Mouse (Mus musculus): ENCODE measurements around the gene Olfr1367.
A peak's percentile ranks its signal among the peaks of the same experiment; 100 is the strongest.

Olfr1367 gene

DNA sequence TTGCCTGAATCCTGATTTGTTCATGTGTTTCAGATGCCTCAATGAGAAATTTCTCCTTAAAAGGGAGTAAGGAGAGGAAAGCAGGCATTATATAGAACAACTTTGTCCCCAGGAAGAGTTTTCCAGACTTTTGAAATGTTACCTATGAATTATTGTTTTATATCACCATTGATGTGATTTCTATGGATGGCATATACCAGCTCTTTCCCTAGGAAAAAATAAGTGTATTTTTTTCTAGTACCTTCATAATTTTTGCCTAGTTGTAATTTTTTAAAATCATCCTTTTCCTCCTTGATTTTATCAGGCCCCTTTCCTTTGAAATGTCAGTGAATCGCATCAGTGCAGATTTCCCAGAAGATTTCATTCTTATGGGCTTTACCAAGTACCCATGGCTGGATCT is at the start of gene Olfr1367:
Gene Olfr1367, plus strand, starts transcription at position 301 of the 400 bp plus-strand sequence.
- DNase-seq (ENCODE audit: low read depth, low spot score): no peak

- no peak for DNase-seq (ENCODE audit: low read depth, low spot score)
Measured at GRCm38 (mm10) chr13:21298557-21298956, 48.2 kb upstream of the Olfr1367 start.

- no peak for DNase-seq (ENCODE audit: low read depth, low spot score)
Measured at GRCm38 (mm10) chr13:21304483-21305066, 42.1 kb upstream of the Olfr1367 start.

DNA sequence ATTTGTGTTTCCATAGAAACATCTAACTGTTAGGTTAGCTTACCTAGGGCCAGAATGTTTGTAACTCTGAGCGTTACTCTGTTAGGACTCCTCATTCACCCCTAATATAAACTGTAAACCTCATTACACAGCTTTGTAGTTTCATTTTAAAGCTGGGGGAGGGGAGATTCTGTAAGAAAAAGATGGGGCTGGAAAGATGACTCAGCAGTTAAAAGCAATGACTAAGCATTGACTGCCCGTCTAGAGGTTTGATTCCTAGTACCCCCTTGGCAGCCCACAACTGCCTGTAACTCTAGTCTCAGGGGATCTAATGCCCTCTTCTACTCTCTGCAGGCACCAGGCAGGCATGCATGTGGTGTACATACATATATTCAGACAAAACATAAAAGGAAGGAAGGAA is 36.9 kb upstream of the Olfr1367 start:
- peak; percentile 55 for DNase-seq (ENCODE audit: low read depth, low spot score)

DNA sequence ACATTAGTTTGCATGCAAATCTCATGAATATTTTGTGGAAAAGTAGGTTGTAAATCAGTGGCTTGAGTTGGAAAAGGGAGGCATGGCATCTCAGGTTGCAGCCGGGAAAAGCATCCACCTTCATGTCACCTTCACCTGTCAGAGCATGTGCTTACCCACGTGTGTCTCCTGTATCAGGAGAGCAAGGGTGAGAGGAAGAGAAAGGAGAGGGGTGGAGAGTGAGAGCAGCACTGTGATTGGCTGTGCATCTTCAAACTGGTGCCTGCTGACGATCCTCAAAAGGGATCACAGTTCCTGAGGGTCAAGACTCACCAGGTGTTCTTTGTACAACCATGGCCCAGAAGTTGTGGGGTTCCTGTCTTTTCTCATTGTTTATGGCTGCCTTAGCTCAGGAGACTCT is 34.8 kb upstream of the Olfr1367 start, which contains the start of gene Gpx6:
Gene Gpx6, plus strand, starts transcription at position 200 of the 400 bp plus-strand sequence.
- DNase-seq (ENCODE audit: low read depth, low spot score): peak; percentile 18

DNA sequence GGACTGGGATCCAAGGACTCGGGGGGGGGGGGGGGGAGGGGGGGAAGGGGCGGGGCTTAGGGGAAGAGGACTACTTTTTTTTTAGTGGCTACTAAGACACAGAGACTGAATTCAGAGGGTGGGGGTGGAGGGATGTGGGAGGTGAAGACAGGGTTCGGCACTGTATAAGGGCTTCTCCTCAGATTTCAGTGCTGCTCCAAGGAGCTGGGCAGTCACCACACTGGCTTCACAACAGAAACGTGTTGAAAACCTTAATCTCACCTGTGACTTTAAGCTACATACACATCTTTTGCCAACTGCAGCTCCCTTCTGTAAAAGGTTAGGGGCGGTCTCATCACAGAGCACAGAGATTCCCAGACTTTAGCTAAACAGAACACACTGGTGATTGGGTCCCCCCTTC is 33.9 kb upstream of the Olfr1367 start:
- no peak for DNase-seq (ENCODE audit: low read depth, low spot score)

DNA sequence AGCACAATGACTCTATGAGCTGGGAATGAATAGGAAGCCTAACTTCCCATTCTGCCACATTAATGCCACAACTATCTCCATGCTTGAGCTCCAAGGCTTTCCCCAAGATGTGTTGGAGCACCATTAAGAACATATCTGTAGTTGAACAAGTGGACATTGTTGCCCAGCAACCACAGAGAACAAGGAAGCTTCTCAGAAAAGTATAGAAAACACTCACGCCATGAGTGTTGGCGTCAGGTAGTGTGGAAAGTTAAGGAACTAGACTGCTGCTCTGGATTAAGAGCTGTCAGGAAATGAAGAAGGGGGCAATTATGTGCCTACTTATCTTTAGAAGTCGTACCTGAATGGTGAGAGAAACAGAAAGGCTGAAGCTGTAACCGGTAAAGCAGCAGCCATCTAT is 32.8 kb upstream of the Olfr1367 start:
- DNase-seq (ENCODE audit: low read depth, low spot score): no peak

DNA sequence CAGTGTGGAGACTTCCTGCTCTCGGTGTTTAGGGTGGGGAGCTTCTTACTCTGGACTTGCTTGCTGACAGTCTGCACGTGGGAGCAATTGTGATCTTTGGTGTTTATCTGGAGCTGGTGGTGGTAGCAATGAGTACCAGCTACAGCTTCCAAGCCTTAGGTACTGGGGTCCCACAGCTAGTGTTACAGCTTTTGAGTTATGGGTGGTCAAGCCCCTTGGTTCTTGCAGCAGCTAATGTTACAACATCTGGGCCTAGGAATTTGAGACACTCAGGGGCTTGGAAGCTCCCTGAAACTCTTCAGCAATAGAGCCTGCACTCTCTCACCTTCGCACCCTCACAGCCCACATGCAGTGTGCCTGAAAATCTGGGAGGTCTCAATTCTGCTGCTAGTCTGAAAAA is 26.4 kb upstream of the Olfr1367 start:
- no peak for DNase-seq (ENCODE audit: low read depth, low spot score)

GRCm38 (mm10) chr13:21321890-21322494 is 24.7 kb upstream of the Olfr1367 start:
- DNase-seq (ENCODE audit: low read depth, low spot score): peak; percentile 36

DNA sequence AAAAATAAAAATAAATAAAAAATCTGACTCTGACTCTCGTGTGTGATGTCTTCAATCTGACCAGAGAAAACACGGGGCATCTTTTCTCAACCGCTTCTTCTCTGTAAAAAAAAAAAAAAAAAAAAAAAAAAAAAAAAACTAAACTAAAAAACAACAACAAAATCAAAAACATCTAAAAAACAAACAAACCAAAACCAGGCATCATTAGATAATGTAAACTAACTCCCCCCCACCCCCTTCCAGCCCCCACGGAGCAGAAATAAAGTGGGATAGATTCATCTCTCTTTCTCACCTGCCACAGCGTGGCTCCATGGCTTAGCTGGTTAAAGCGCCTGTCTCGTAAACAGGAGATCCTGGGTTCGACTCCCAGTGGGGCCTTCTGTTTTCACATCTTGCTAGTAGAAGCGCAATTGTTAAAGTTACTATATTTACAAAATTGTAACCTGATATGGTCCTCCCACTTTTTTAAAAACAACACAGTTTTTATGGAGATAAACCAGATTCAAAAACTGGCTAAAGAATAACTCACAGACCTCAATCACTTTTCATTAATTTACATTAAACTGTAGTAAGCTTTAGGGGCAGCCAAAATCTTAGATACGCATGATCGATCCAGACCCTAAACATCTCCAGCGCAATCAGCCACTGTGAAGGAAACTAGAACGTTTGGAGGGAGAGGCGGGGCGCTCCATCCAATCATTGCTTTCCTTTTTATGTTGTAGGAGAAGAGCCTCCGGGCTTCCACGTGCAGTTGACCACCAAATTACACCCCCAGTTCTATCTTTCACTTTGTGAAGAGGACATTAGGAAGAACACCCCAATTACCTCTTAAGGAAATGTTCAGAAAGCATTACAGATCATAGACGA is 24.0 kb upstream of the Olfr1367 start:
- DNase-seq (ENCODE audit: low read depth, low spot score): peak; percentile 81

DNA sequence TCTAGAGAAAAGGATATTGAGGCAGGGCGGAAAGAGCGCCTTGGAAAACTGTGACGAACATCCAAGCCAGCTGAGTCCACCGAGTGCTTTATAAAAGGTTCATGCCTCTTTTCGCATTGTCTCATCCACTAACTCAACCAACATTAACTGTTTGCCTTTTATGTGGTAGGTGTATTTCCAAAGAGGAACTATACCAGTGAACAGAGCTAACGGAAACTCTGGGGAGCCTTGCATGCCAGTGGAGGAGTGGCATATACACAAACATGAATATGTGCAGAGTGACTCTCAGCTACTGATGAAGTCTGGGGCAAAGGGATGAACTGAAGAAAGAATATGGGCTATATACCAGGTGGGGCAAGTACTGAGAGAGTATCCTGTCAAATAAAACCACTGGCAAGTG is 23.3 kb upstream of the Olfr1367 start:
- no peak for DNase-seq (ENCODE audit: low read depth, low spot score)

DNA sequence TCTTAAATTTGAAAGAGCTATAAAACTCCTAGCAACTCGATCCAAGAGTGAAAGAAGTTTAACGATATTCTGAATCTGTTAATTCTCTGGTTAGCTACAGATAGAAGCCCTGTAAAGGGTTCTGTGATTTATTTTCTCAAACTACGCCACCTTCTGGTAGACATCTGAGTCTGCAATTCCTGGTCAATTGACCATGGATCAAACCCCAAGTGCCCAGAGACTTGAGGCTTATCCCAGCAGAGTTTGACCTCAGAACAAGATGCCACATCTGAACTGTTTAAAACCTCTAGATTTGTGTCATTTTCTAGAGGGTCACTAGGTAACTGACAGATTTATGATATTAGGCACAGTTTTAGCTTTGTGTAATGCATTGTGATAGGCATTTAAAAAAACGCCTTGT is 20.5 kb upstream of the Olfr1367 start:
- DNase-seq (ENCODE audit: low read depth, low spot score): peak; percentile 89

- DNase-seq (ENCODE audit: low read depth, low spot score): peak; percentile 91
Measured at GRCm38 (mm10) chr13:21326657-21327211, 20.0 kb upstream of the Olfr1367 start.

GRCm38 (mm10) chr13:21327424-21327823 is 19.3 kb upstream of the Olfr1367 start:
- peak; percentile 83 for DNase-seq (ENCODE audit: low read depth, low spot score)

- DNase-seq (ENCODE audit: low read depth, low spot score): no peak
Measured at GRCm38 (mm10) chr13:21350593-21350992, 3.9 kb downstream of the Olfr1367 start.

GRCm38 (mm10) chr13:21362621-21363248 is 16.0 kb downstream of the Olfr1367 start, which contains the start of gene Zscan12:
TSS of gene Zscan12 (plus strand) at chr13:21362820.
- peak; percentile 97 for DNase-seq (ENCODE audit: low read depth, low spot score)

- peak; percentile 23 for DNase-seq (ENCODE audit: low read depth, low spot score)
Measured at GRCm38 (mm10) chr13:21363719-21364118, 17.0 kb downstream of the Olfr1367 start.

GRCm38 (mm10) chr13:21366635-21367034 is 19.9 kb downstream of the Olfr1367 start:
- no peak for DNase-seq (ENCODE audit: low read depth, low spot score)

DNA sequence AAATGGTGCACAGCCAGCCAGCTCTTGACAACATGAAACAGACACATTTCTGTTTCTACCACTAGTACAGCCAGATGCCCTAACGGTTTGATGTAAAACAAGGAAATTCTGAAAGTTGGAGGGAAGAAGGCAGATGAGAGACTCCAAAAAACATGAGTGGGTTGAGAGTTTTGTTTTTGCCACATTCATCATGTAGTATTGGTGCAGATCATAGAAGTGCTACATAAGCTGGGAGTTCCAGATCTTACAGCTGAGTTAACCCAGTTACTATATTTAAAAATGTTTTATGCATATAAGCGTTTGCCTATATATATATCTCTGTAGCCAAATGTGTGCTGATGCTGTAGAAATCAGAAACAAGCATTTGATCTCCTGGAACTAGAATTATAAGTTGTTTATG is 26.0 kb downstream of the Olfr1367 start:
- DNase-seq (ENCODE audit: low read depth, low spot score): no peak

GRCm38 (mm10) chr13:21377773-21378172 is 31.1 kb downstream of the Olfr1367 start:
- no peak for DNase-seq (ENCODE audit: low read depth, low spot score)

- DNase-seq (ENCODE audit: low read depth, low spot score): no peak
Measured at GRCm38 (mm10) chr13:21395211-21395610, 48.5 kb downstream of the Olfr1367 start.

GRCm38 (mm10) chr13:21395623-21396022 is 48.9 kb downstream of the Olfr1367 start:
- no peak for DNase-seq (ENCODE audit: low read depth, low spot score)
